Mouse (Mus musculus): ENCODE results near the gene Cwc25. TPM values are rescaled to one million over a fixed set of nuclear protein-coding genes. Genes with fewer than 3 reads are reported as not detected.
A peak's percentile ranks its signal among the peaks of the same experiment; 100 is the strongest.

The Cwc25 gene
- 19.4 and 20.6 TPM in 2 replicates for polyA plus RNA-seq (2016; fragmentation: Nextera tagmentation; extraction: Ambion mirVana)

- H3K4me3 ChIP-seq: peak within 1 kb of the TSS; percentile 97
- H3K9me3 ChIP-seq: 0 out of 2 replicates have a peak, but pooled peaks cover 2% of the 10 kb centered on the region
- WGBS: 1% methylated on average over 38 of the region's 38 CpGs
- H3K27ac ChIP-seq: peak within 1 kb of the TSS; percentile 93
- H3K4me1 ChIP-seq (replicated peaks): peaks cover 22% of the 10 kb centered on the region
- DNase-seq (ENCODE audit: low spot score): peak; percentile 95
- H3K36me3 ChIP-seq: peaks cover 37% of the 10 kb centered on the region
- H3K27me3 ChIP-seq (ENCODE audit: insufficient read depth, poor library complexity, severe bottlenecking): no peaks in the 10 kb centered on the region
These were observed at the start of gene Cwc25 for GRCm38 (mm10) chr11:97766154-97766881. Gene Cwc25, minus strand, starts transcription at chr11:97766556.

GRCm38 (mm10) chr11:97815736-97816135, 49.4 kb upstream of the Cwc25 start:
- Histone ChIP-seq H3K9me3 (no peaks in the 10 kb centered on the region), H3K27ac (peak overlapping the region; percentile 60), H3K4me3 (no peak overlapping the region), H3K27me3 (ENCODE audit: insufficient read depth, poor library complexity, severe bottlenecking) (no peaks in the 10 kb centered on the region), H3K36me3 (peaks cover 35% of the 10 kb centered on the region), H3K4me1 (replicated peaks) (peaks cover 95% of the 10 kb centered on the region)
- 70% methylated on average over 11 of the region's 11 CpGs for WGBS
- DNase-seq (ENCODE audit: low spot score): no peak

GRCm38 (mm10) chr11:97813746-97814515, 47.6 kb upstream of the Cwc25 start:
- Histone ChIP-seq H3K4me3 (no peak overlapping the region), H3K27me3 (ENCODE audit: insufficient read depth, poor library complexity, severe bottlenecking) (no peaks in the 10 kb centered on the region), H3K36me3 (peaks cover 38% of the 10 kb centered on the region), H3K4me1 (replicated peaks) (peaks cover 99% of the 10 kb centered on the region), H3K9me3 (no peaks in the 10 kb centered on the region), H3K27ac (peak overlapping the region; percentile 90)
- 86% methylated on average over 17 of the region's 17 CpGs for WGBS
- DNase-seq (ENCODE audit: low spot score): no peak

GRCm38 (mm10) chr11:97813085-97813484, 46.7 kb upstream of the Cwc25 start:
- peak overlapping the region; percentile 27 for H3K4me3 ChIP-seq
- peaks cover 45% of the 10 kb centered on the region for H3K36me3 ChIP-seq
- DNase-seq (ENCODE audit: low spot score): no peak
- WGBS: 60% methylated on average over 7 of the region's 7 CpGs
- peaks cover 99% of the 10 kb centered on the region for H3K4me1 ChIP-seq (replicated peaks)
- no peaks in the 10 kb centered on the region for H3K9me3 ChIP-seq
- peak overlapping the region; percentile 90 for H3K27ac ChIP-seq
- H3K27me3 ChIP-seq (ENCODE audit: insufficient read depth, poor library complexity, severe bottlenecking): no peaks in the 10 kb centered on the region

- peaks cover 99% of the 10 kb centered on the region for H3K4me1 ChIP-seq (replicated peaks)
- DNase-seq (ENCODE audit: low spot score): peak; percentile 68
- H3K27ac ChIP-seq: peak overlapping the region; percentile 90
- peaks cover 47% of the 10 kb centered on the region for H3K36me3 ChIP-seq
- WGBS: 23% methylated on average over 3 of the region's 3 CpGs
- no peaks in the 10 kb centered on the region for H3K9me3 ChIP-seq
- H3K27me3 ChIP-seq (ENCODE audit: insufficient read depth, poor library complexity, severe bottlenecking): no peaks in the 10 kb centered on the region
- H3K4me3 ChIP-seq: peak overlapping the region; percentile 27
These were observed 46.1 kb upstream of the Cwc25 start for GRCm38 (mm10) chr11:97812491-97812921.

GRCm38 (mm10) chr11:97811569-97812362, 45.4 kb upstream of the Cwc25 start:
- no peak for DNase-seq (ENCODE audit: low spot score)
- WGBS: 29% methylated on average over 12 of the region's 13 CpGs
- Histone ChIP-seq H3K27ac (peak overlapping the region; percentile 90), H3K36me3 (peaks cover 55% of the 10 kb centered on the region), H3K9me3 (no peaks in the 10 kb centered on the region), H3K27me3 (ENCODE audit: insufficient read depth, poor library complexity, severe bottlenecking) (no peaks in the 10 kb centered on the region), H3K4me1 (replicated peaks) (peaks cover 97% of the 10 kb centered on the region), H3K4me3 (peak overlapping the region; percentile 27)

GRCm38 (mm10) chr11:97810970-97811369, 44.6 kb upstream of the Cwc25 start:
- Histone ChIP-seq H3K27ac (peak overlapping the region; percentile 50; the same call in 1 of the 2 replicates), H3K4me1 (replicated peaks) (peaks cover 97% of the 10 kb centered on the region), H3K36me3 (peaks cover 53% of the 10 kb centered on the region), H3K27me3 (ENCODE audit: insufficient read depth, poor library complexity, severe bottlenecking) (no peaks in the 10 kb centered on the region), H3K9me3 (no peaks in the 10 kb centered on the region), H3K4me3 (no peak overlapping the region)
- DNase-seq (ENCODE audit: low spot score): no peak
- WGBS: 20% methylated on average over 3 of the region's 3 CpGs

GRCm38 (mm10) chr11:97810356-97810755, 44.0 kb upstream of the Cwc25 start:
- Histone ChIP-seq H3K4me3 (no peak overlapping the region), H3K9me3 (no peaks in the 10 kb centered on the region), H3K36me3 (peaks cover 47% of the 10 kb centered on the region), H3K27ac (peak overlapping the region; percentile 17; the same call in 1 of the 2 replicates), H3K27me3 (ENCODE audit: insufficient read depth, poor library complexity, severe bottlenecking) (no peaks in the 10 kb centered on the region), H3K4me1 (replicated peaks) (peaks cover 97% of the 10 kb centered on the region)
- 79% methylated on average over 7 of the region's 7 CpGs for WGBS
- no peak for DNase-seq (ENCODE audit: low spot score)

GRCm38 (mm10) chr11:97809235-97810121, 43.1 kb upstream of the Cwc25 start:
- WGBS: 71% methylated on average over 7 of the region's 7 CpGs
- no peaks in the 10 kb centered on the region for H3K27me3 ChIP-seq (ENCODE audit: insufficient read depth, poor library complexity, severe bottlenecking)
- DNase-seq (ENCODE audit: low spot score): no peak
- no peaks in the 10 kb centered on the region for H3K9me3 ChIP-seq
- H3K27ac ChIP-seq: peak overlapping the region; percentile 63
- H3K4me3 ChIP-seq: no peak overlapping the region
- H3K36me3 ChIP-seq: peaks cover 39% of the 10 kb centered on the region
- peaks cover 97% of the 10 kb centered on the region for H3K4me1 ChIP-seq (replicated peaks)

- Histone ChIP-seq H3K27me3 (ENCODE audit: insufficient read depth, poor library complexity, severe bottlenecking) (no peaks in the 10 kb centered on the region), H3K4me1 (replicated peaks) (peaks cover 97% of the 10 kb centered on the region), H3K27ac (peak overlapping the region; percentile 63), H3K9me3 (no peaks in the 10 kb centered on the region), H3K4me3 (no peak overlapping the region), H3K36me3 (peaks cover 33% of the 10 kb centered on the region)
- 41% methylated on average over 5 of the region's 5 CpGs for WGBS
- no peak for DNase-seq (ENCODE audit: low spot score)
These were observed 42.4 kb upstream of the Cwc25 start for GRCm38 (mm10) chr11:97808621-97809234.

GRCm38 (mm10) chr11:97808093-97808492, 41.7 kb upstream of the Cwc25 start:
- DNase-seq (ENCODE audit: low spot score): no peak

More at GRCm38 (mm10) chr11:97808093-97808492, 41.7 kb upstream of the Cwc25 start:
- peak overlapping the region; percentile 63 for H3K27ac ChIP-seq
- peak overlapping the region; percentile 14 for H3K4me3 ChIP-seq
- no peaks in the 10 kb centered on the region for H3K27me3 ChIP-seq (ENCODE audit: insufficient read depth, poor library complexity, severe bottlenecking)
- 71% methylated on average over 2 of the region's 2 CpGs for WGBS
- peaks cover 33% of the 10 kb centered on the region for H3K36me3 ChIP-seq
- H3K9me3 ChIP-seq: no peaks in the 10 kb centered on the region
- H3K4me1 ChIP-seq (replicated peaks): peaks cover 91% of the 10 kb centered on the region

Measured in hindbrain, embryonic 10.5 days (tissue).